Mouse (Mus musculus) neural tube, embryonic 10.5 days (tissue): Measurements from ENCODE around the gene Slc2a12.

Experiments used
- DNase-seq: peaks from one replicate; pipeline ENCODE4 v3.0.0-alpha.2; 2017; ENCODE audit warnings: low spot score; ENCODE audit errors: extremely low spot score

Gene Slc2a12

DNA sequence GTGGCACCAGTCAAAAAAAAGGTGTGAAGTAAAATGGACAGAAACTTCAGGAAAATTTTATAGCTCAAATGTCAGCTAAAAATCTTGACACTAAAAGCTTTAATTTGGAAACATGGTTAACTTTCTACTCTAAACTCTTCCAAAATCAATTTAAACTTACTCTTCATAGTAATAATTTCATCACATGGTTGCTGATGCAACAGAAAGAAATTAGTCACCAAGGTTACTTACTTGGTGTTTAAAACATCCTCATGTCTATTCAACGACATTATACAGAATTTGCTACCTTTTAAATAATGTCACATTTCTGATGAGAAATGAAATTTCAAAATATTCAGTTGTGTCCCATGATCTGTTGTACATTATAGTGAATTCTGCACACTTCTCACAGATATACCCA is 83.4 kb downstream of the Slc2a12 start:
- no peak for DNase-seq

DNA sequence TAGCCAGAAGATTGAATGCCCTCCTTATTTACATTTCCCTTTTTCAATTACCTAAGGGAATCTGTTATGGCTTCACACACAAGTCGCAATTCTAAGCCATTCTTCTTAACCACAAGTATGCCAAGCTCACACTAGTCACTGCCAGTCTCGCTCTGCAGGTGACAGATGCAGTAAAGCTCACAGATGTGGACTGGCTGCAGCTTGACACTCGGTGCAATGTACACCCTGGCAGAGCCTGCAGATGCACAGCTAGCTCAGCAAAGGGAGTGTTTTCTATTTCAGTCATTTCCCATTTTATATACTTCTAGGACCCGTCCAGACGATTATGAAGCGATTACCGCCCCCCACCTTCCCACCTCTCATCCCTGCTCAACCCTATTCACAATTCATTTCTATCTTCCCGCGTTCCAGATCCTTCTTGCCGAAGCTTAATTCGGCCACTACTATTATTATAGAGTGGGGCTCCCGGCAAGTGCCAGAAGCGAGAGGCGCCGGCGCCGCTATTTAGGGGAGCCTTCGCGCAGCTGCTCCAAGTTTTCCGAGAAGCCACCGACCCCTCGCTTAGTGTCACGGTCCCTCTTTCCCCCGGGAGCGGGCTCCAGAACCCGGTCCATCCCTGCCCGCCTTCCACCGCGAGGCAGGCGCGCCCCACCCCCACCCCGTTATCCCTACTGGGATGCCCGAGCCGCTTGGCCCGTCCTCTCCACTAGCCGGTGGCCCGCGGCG is 85.6 kb downstream of the Slc2a12 start:
- DNase-seq, result no peak

DNA sequence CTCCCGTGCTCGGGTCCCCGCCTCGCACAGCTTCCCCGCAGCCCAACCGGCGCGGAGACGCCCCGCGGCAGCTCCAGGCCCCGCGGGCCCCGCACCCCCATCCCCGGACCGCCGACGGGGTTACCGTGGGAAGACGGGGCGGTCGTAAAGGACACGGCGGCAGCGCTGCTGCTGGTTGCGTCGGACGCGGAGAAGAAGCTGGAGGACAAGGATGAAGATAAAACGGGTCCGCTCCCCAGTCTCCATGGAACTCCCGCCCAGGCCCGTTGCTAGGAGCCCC is 86.1 kb downstream of the Slc2a12 start:
- DNase-seq, result peak; percentile 91

DNA sequence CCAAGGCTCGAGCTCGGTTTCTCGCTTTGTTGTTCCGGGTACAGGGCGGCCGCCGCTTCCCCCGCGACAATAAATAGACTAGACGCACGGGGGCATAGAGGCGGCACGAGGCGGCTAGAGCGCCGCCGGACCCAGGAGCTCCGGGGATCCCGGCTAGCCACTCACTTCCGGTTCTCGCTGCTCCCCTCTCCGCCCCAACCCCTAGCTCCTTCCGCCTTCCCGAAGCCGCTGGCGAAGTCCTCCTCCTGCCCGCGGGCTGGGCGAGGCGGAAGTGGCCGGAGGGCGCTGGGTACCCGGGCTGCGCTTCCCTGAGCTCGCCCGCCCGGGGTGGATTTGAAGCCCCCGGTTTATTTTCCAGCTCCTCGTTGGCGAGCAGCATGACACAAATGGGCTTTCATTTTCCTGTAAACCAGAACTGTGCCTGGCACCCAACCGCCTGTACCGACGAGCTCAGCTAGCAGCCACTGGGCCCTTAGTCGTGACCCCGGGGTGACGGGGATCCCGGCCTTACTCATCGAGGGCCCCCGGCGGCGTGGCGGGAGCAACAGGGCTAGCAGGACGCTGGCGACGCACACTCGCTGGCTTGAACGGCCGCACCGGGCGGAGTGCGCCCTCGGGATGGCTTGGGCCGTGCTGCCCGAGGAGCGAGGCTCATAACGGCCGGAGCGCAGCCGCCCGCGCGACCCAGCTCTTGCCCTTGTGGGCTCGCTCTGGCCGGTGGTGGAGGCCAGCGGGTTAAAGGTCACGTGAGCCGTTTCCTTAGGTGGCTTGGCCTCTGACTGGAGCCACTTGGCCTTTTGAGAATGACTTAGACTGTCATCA is 86.7 kb downstream of the Slc2a12 start, which contains the start of gene Tbpl1:
Tbpl1 (minus strand) TSS at position 667 of the 822 bp plus-strand sequence.
- DNase-seq, result no peak

DNA sequence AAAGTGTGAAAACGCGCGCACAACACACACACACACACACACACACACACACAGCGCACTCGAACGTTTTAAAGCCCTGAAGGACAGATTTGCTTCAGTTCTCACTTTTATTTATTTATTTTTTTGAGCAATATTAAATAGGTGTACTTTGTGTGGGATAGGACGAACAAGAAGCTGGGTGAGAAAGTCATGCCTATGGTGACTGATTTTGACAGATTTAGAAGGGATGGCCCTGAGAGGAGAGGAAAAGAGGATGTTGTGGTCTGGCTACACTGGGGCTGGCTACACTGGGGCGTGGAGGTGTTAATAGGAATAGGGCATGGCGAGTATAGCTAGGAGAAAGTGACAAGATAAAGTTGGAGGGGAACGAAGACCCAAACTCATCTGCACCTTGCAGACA is 87.4 kb downstream of the Slc2a12 start:
- DNase-seq, result no peak

DNA sequence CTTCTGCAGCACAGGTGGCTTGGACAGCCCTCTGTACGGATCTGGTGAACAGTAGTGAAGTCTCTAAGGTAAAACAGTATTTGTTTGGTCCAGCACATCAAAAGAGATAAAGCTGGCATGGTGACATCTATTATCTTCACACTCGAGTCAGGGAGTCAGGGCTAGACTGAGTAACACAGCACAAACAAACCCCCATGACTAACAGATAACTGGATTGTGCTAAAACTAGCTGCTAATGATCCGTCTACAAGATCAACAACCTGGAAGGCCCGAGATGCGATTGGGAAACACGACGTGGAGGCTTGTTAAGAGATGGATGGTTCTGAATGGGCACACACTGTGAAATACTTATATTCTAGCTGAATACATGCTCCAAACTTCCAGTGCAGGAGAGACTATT is 101.1 kb downstream of the Slc2a12 start:
- DNase-seq, result no peak

DNA sequence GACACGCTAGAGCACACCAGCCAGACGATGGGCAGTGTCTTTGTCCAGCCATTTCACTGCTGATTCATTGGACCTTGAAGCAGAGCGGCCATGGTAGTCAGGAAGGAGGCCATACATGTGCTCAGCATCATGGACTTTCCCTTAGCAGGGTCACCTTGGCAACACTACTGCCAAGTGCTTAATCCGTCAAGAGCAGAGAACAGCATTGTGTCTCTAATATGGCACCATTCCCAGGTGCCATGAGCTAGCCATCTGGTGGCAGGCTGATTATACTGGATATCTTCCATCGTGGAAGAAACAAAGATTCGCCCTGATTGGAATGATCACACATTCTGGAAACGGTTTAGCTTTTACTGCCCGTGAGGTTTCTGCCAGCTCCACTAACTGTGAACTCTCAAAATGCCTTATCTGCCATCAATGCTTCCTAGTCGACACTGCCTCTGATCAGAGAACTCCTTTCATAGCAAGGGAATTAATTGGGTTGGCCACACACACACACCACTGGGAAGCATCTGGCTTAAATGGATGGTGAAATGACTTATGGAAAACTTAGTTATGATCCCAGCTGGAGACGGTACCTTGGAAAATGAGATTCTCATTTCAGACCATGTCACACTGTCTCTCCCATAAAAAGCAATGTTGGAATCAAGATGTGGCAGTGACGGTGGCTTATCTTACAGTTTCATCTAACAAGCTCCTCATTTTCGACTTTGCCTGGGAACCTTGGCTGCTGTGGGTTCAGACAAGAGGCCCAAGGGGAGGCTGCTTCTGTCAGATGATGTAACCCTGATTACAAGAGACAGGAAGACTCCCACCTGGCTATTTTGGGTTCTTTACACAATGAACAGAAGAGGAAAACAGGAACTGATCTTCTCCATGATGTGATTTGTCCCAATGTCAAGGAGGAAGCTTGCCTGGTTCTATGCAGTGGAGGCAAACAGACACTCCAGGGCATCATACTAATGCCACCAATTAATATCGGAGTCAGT is 101.8 kb downstream of the Slc2a12 start:
- DNase-seq, result no peak

DNA sequence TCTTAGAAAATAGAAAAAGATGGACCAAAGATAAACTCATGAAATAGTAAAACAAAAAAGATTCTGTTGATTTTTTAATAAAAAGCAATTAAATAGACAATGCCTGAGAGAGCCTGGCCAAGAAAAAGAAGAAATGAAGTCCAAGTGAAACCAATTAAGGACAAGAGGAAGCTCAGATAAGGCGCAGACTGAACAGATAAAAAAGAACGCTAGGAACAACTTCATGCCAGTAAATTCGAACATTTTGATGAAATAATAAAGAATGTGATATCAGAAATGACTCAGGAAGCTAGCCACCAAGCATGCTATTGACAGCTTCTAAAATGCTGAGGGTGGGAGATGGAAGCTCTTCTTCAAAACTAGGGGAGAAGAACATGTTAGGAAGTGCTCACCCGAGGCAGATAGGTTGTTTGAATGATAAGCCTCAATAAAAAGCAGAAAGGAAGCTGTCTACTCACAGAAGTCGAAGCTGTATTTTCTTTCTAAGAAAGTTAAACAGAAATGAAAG is 106.4 kb downstream of the Slc2a12 start:
- no peak for DNase-seq
